In genomic region chr8:79079196-79079561, GRCm38 (mm10) we compare ENCODE assay signal across 10 mouse cellular contexts. TPM values are rescaled to one million over a fixed set of nuclear protein-coding genes. Genes with fewer than 3 reads are reported as not detected.
DNase-seq lines count a peak whose midpoint lies in the region; ATAC-seq lines count a peak whose summit lies in the region.
"Had no signal": no experiment of that assay in that cellular context is flagged by ENCODE, and none has a peak within 500 bp of the region (broad histone marks: within the 10 kb centered on the region; RNA-seq: fewer than 3 reads in every experiment).

No protein-coding gene starts in this region.

- DNase-seq in limb, embryonic 10.5 days (ENCODE audit: low spot score): no peak
- DNase-seq in fat pad, adult 2 months (ENCODE audit: extremely low read depth, low read depth, low spot score): peak; percentile 43
- no peak for DNase-seq in cerebellum, postnatal 4 days (ENCODE audit: low spot score in 2 of 2)
- no peak for DNase-seq in heart, postnatal 10 days
- DNase-seq in urinary bladder, adult 18-20 months (ENCODE audit: low spot score in 2 of 2): no peak
- DNase-seq: kidney, adult 8-10 months had no signal

- intact Hi-C loops in heart, postnatal 10 days (cut with DNase I): no loop called here

- H3K36me3 ChIP-seq in limb, embryonic 12.5 days: peaks cover 82% of the 10 kb centered on the region
- H3K36me3 ChIP-seq in limb, embryonic 10.5 days: peaks cover 98% of the 10 kb centered on the region
- H3K36me3 ChIP-seq in hindbrain, embryonic 15.5 days: peaks cover 3% of the 10 kb centered on the region; the same call in 1 of the 2 replicates
- peaks cover 30% of the 10 kb centered on the region for H3K36me3 ChIP-seq in neural tube, embryonic 12.5 days

- no peak for ATAC-seq in limb, embryonic 12.5 days (ENCODE audit: insufficient number of reproducible peaks, insufficient read depth, low FRiP score, low TSS enrichment, low read depth)
- ATAC-seq in hindbrain, embryonic 15.5 days (ENCODE audit: low FRiP score, low read depth): peak; percentile 24; the same call in 1 of the 2 replicates
- peak; percentile 75 for ATAC-seq in neural tube, embryonic 12.5 days (ENCODE audit: low FRiP score, low read depth)

- H3K9me3 ChIP-seq in limb, embryonic 12.5 days: no peaks in the 10 kb centered on the region
- H3K9me3 ChIP-seq in limb, embryonic 10.5 days (replicated peaks): no peaks in the 10 kb centered on the region
- no peaks in the 10 kb centered on the region for H3K9me3 ChIP-seq in hindbrain, embryonic 15.5 days
- H3K9me3 ChIP-seq in neural tube, embryonic 12.5 days: no peaks in the 10 kb centered on the region

- H3K27me3 ChIP-seq in limb, embryonic 12.5 days: no peaks in the 10 kb centered on the region
- no peaks in the 10 kb centered on the region for H3K27me3 ChIP-seq in limb, embryonic 10.5 days (ENCODE audit: low read depth, poor library complexity, severe bottlenecking)
- no peaks in the 10 kb centered on the region for H3K27me3 ChIP-seq in hindbrain, embryonic 15.5 days
- H3K27me3 ChIP-seq in neural tube, embryonic 12.5 days (replicated peaks): no peaks in the 10 kb centered on the region

- H3K4me1 ChIP-seq in limb, embryonic 12.5 days (replicated peaks): peaks cover 27% of the 10 kb centered on the region
- peaks cover 12% of the 10 kb centered on the region; the same call in 1 of the 2 replicates for H3K4me1 ChIP-seq in limb, embryonic 10.5 days
- H3K4me1 ChIP-seq in hindbrain, embryonic 15.5 days (replicated peaks): peaks cover 57% of the 10 kb centered on the region
- H3K4me1 ChIP-seq in neural tube, embryonic 12.5 days: peaks cover 31% of the 10 kb centered on the region

- peak overlapping the region; percentile 18; the same call in 1 of the 2 replicates for H3K27ac ChIP-seq in limb, embryonic 12.5 days
- no peak overlapping the region for H3K27ac ChIP-seq in limb, embryonic 10.5 days
- H3K27ac ChIP-seq in hindbrain, embryonic 15.5 days (replicated peaks): peak overlapping the region; percentile 68
- H3K27ac ChIP-seq in neural tube, embryonic 12.5 days: 0 out of 2 replicates have a peak overlapping the region, but pooled peaks have one; percentile 72

- H3K9ac ChIP-seq in limb, embryonic 12.5 days (replicated peaks): no peak overlapping the region
- H3K9ac ChIP-seq in hindbrain, embryonic 15.5 days: no peak overlapping the region
- no peak overlapping the region for H3K9ac ChIP-seq in neural tube, embryonic 12.5 days

- H3K4me3 ChIP-seq in limb, embryonic 12.5 days (replicated peaks): no peak overlapping the region
- no peak overlapping the region for H3K4me3 ChIP-seq in limb, embryonic 10.5 days
- no peak overlapping the region for H3K4me3 ChIP-seq in hindbrain, embryonic 15.5 days
- no peak overlapping the region for H3K4me3 ChIP-seq in neural tube, embryonic 12.5 days

- 74% methylated on average over 3 of the region's 3 CpGs for WGBS in limb, embryonic 12.5 days
- WGBS in limb, embryonic 10.5 days: 85% methylated on average over 3 of the region's 3 CpGs
- 41% methylated on average over 3 of the region's 3 CpGs for WGBS in hindbrain, embryonic 15.5 days
- 52% methylated on average over 3 of the region's 3 CpGs for WGBS in neural tube, embryonic 12.5 days

- no peak overlapping the region for H3K4me2 ChIP-seq in limb, embryonic 12.5 days
- H3K4me2 ChIP-seq in hindbrain, embryonic 15.5 days: no peak overlapping the region
- H3K4me2 ChIP-seq in neural tube, embryonic 12.5 days (replicated peaks): peak overlapping the region; percentile 25; the same call in 1 of the 2 replicates

RNA-seq across cellular contexts. Expression of gene Zfp827, which starts 50.9 kb away (rescaled TPM):
- 13.3 and 13.7 TPM in 2 replicates for polyA plus RNA-seq in limb, embryonic 12.5 days (2016; fragmentation: Nextera tagmentation; extraction: Ambion mirVana)
- polyA plus RNA-seq in limb, embryonic 10.5 days (2016; fragmentation: Nextera tagmentation; extraction: Ambion mirVana): 5.9 and 7.9 TPM in 2 replicates
- 10.5 and 11.0 TPM in 2 replicates for polyA plus RNA-seq in hindbrain, embryonic 15.5 days (2015; fragmentation: Nextera tagmentation; extraction: Ambion mirVana)
- 11.4 TPM in 2 replicates for polyA plus RNA-seq in neural tube, embryonic 12.5 days (2016; fragmentation: Nextera tagmentation; extraction: Ambion mirVana)
- 10 to 100 TPM; 21.9 to 24.6 TPM for total RNA-seq in heart, postnatal 10 days (2021)
- total RNA-seq: MEL had no signal
